Mouse (Mus musculus) lung, postnatal 4 days (tissue): ENCODE data around the gene Ripk1.
"Not testable (repeated sequence)": the region's sequence is repeated elsewhere in the genome, so short reads cannot be mapped to it uniquely, and the experiment has no call there.

Experiments
- DNase-seq, 2 experiments: peaks; one replicate each; pipeline ENCODE4 v3.0.0; 2021

Gene Ripk1

GRCm38 (mm10) chr13:34038901-34039341, 36.8 kb downstream of the Ripk1 start:
- DNase-seq: no peak

GRCm38 (mm10) chr13:34040091-34040490, 37.9 kb downstream of the Ripk1 start:
- DNase-seq: no peak

- DNase-seq: no peak
Observed at GRCm38 (mm10) chr13:34043716-34044393, 41.7 kb downstream of the Ripk1 start.

- no peak for DNase-seq
Observed at GRCm38 (mm10) chr13:34045511-34046249, 43.5 kb downstream of the Ripk1 start.

GRCm38 (mm10) chr13:34046421-34047012, 44.4 kb downstream of the Ripk1 start:
- peak; percentile 77 to 85 for DNase-seq

- DNase-seq: no peak
Observed at GRCm38 (mm10) chr13:34047526-34047925, 45.4 kb downstream of the Ripk1 start.

GRCm38 (mm10) chr13:34050479-34050878, 48.3 kb downstream of the Ripk1 start:
- no peak for DNase-seq

GRCm38 (mm10) chr13:34051692-34052091, 49.5 kb downstream of the Ripk1 start:
- DNase-seq: no peak

- no peak for DNase-seq
Observed at GRCm38 (mm10) chr13:34053673-34054282, 51.6 kb downstream of the Ripk1 start.

GRCm38 (mm10) chr13:34054391-34054790, 52.2 kb downstream of the Ripk1 start:
- no peak for DNase-seq

- no peak for DNase-seq
Observed at GRCm38 (mm10) chr13:34054983-34055382, 52.8 kb downstream of the Ripk1 start.

GRCm38 (mm10) chr13:34057252-34057651, 55.1 kb downstream of the Ripk1 start:
- no peak for DNase-seq

- no peak for DNase-seq
Observed at GRCm38 (mm10) chr13:34060061-34060460, 57.9 kb downstream of the Ripk1 start.

- DNase-seq: peak; percentile 38 to 59
Observed at GRCm38 (mm10) chr13:34062466-34062865, 60.3 kb downstream of the Ripk1 start.

GRCm38 (mm10) chr13:34066351-34066750, 64.2 kb downstream of the Ripk1 start:
- DNase-seq: no peak

- DNase-seq: no peak
Observed at GRCm38 (mm10) chr13:34070296-34070695, 68.1 kb downstream of the Ripk1 start.

- DNase-seq: no peak
Observed at GRCm38 (mm10) chr13:34071836-34072235, 69.7 kb downstream of the Ripk1 start.

- DNase-seq: no peak
Observed at GRCm38 (mm10) chr13:34072847-34073246, 70.7 kb downstream of the Ripk1 start.

GRCm38 (mm10) chr13:34074441-34074840, 72.3 kb downstream of the Ripk1 start:
- DNase-seq: not testable (repeated sequence)

GRCm38 (mm10) chr13:34075893-34076292, 73.7 kb downstream of the Ripk1 start:
- not testable (repeated sequence) for DNase-seq

GRCm38 (mm10) chr13:34076561-34077491, 74.7 kb downstream of the Ripk1 start:
- peak; percentile 49 to 57 for DNase-seq
